Mouse (Mus musculus) urinary bladder, adult 2 months (tissue): ENCODE measurements at regions not wholly inside any gene's neighbourhood (a gene's known extent, or its start where the extent isn't known, plus 50 kb on each side); places are given as distances from the start of the nearest gene placed in this dataset.

Source experiments
- DNase-seq: peaks from one replicate; pipeline ENCODE4 v3.0.0; 2022; ENCODE audit warnings: low spot score

GRCm38 (mm10) chr4:124073646-124074045, 155.8 kb upstream of the 4930535I16Rik start:
- no peak for DNase-seq

GRCm38 (mm10) chr4:124064601-124065000, 146.8 kb upstream of the 4930535I16Rik start:
- no peak for DNase-seq

- no peak for DNase-seq
Observed at GRCm38 (mm10) chr4:124063269-124064100, 145.7 kb upstream of the 4930535I16Rik start.

GRCm38 (mm10) chr4:124057607-124058006, 139.8 kb upstream of the 4930535I16Rik start:
- no peak for DNase-seq

- no peak for DNase-seq
Observed at GRCm38 (mm10) chr4:124054240-124054760, 136.5 kb upstream of the 4930535I16Rik start.

- DNase-seq = no peak
Observed at GRCm38 (mm10) chr4:124053340-124054038, 135.7 kb upstream of the 4930535I16Rik start.

GRCm38 (mm10) chr4:124052387-124052786, 134.6 kb upstream of the 4930535I16Rik start:
- no peak for DNase-seq

- no peak for DNase-seq
Observed at GRCm38 (mm10) chr4:124048348-124048831, 130.6 kb upstream of the 4930535I16Rik start.

- DNase-seq = no peak
Observed at GRCm38 (mm10) chr4:124047898-124048297, 130.1 kb upstream of the 4930535I16Rik start.

- no peak for DNase-seq
Observed at GRCm38 (mm10) chr4:124036483-124036882, 118.7 kb upstream of the 4930535I16Rik start.

- DNase-seq = no peak
Observed at GRCm38 (mm10) chr4:124035657-124036061, 117.8 kb upstream of the 4930535I16Rik start.

GRCm38 (mm10) chr4:124035192-124035591, 117.4 kb upstream of the 4930535I16Rik start:
- no peak for DNase-seq

GRCm38 (mm10) chr4:124028061-124028460, 110.2 kb upstream of the 4930535I16Rik start:
- DNase-seq = no peak

GRCm38 (mm10) chr4:124016401-124016800, 98.6 kb upstream of the 4930535I16Rik start:
- no peak for DNase-seq

- DNase-seq = no peak
Observed at GRCm38 (mm10) chr4:124015323-124015722, 97.5 kb upstream of the 4930535I16Rik start.

- no peak for DNase-seq
Observed at GRCm38 (mm10) chr4:124012406-124012805, 94.6 kb upstream of the 4930535I16Rik start.

- DNase-seq = no peak
Observed at GRCm38 (mm10) chr4:124008725-124009124, 90.9 kb upstream of the 4930535I16Rik start.

- DNase-seq = no peak
Observed at GRCm38 (mm10) chr4:124005626-124006315, 87.9 kb upstream of the 4930535I16Rik start.

GRCm38 (mm10) chr4:124002760-124003159, 84.9 kb upstream of the 4930535I16Rik start:
- no peak for DNase-seq

GRCm38 (mm10) chr4:124002105-124002504, 84.3 kb upstream of the 4930535I16Rik start:
- DNase-seq = no peak

GRCm38 (mm10) chr4:123995815-123996214, 78.0 kb upstream of the 4930535I16Rik start:
- no peak for DNase-seq

GRCm38 (mm10) chr4:123991223-123991622, 73.4 kb upstream of the 4930535I16Rik start:
- no peak for DNase-seq
